Mouse (Mus musculus) heart, adult 11 months (tissue): ENCODE data around the gene Olfr458.
A peak's percentile ranks its signal among the peaks of the same experiment; 100 is the strongest.

ENCODE experiments used
- DNase-seq: peaks from one replicate; pipeline ENCODE4 v3.0.0; 2022

Gene Olfr458

DNA sequence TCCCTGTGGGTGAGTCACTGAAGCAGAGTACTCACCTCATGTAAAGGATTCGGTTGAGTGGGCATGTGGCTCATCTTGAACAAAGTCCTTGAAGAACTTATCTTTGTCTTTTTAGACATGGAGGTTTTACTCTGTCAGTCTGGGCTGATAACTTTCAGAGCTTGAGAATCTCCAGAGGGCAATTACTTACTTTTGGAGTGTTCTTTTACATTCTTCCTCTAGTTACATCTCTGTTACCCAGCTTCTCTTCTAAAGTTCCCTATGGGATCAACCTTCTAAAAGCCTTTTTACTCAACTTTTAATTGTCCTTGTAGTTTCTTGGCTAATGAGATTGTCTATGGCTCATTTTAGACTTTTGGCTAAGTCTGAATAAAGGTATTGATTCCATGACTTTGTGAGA, at the start of gene Olfr458:
Olfr458 (minus strand) TSS at position 101 of the 400 bp plus-strand sequence.
- DNase-seq, result no peak

DNA sequence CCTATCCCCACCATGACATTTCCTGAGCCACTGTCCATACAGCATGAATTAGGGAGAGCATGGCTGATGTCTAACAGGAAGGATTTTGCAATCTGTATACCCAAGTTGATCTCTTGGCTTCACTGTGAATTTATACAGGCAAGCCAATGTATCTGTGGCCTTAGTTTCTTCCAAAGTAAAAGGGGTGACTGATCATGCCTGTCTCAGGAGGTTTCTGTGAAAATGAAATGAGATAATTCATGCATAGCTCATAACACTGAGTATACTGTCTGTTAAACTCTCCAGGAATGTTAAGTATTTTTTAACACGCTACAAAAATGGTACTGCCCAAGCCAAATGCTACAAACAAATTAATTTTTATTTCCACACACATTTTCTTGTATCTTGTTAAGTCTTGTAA, 48.5 kb upstream of the Olfr458 start:
- no peak for DNase-seq

DNA sequence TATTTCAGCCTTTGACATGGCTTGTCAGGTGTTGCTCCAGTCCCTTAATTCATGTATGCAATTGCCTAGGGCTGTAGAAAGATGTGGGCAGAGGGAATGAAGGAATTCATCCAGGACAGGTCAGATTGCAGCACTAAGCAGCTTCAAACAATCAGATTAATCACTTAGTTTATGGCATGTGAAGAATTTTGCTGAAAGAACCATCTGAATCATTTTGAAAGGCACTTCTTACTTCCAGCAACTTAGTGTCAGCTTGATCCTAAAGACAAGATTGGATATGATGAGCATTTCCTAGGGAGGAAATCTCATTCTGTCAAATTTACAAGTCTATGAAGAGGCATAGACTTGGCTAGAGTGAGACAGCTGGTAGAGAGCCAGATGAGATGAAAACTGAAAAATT, 44.3 kb upstream of the Olfr458 start:
- DNase-seq, result no peak

DNA sequence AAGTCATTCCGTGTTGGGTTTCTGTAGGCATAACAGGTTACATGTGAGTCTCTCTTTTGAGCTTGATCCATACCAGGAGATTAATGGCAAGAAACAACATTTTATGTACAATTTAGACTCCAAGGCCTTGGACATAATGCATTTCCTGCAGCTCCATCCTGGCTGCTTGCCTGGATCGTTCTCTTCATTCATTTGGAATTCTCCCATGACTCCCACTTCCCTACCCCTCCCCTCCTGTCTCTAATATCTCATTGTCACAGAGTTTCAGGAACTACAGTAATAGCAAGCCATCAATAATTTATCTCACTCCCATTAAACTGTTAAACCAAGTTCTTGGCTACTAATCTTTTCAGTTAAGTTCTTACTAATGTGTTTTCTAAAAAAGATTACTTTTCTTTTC, 38.5 kb upstream of the Olfr458 start:
- no peak for DNase-seq

DNA sequence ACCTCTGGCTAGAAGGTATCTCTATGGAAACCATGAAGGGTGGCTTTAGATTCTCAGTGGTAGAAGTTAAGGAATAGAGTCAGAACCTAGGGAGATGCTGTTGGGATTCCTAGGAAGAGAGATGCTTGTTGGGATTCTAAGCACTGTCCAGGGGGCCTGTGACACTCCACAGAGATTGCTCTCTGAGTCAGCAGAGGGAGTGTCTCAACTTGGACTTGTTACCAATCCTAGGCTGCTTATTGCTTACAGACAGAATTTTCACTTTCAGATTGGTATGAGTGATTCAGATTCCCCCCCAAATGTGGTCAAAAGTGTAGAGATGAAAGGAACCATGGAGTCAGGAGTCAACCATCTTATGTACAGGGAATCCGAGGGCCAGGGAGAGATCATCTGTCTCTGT, 24.7 kb upstream of the Olfr458 start:
- no peak for DNase-seq

DNA sequence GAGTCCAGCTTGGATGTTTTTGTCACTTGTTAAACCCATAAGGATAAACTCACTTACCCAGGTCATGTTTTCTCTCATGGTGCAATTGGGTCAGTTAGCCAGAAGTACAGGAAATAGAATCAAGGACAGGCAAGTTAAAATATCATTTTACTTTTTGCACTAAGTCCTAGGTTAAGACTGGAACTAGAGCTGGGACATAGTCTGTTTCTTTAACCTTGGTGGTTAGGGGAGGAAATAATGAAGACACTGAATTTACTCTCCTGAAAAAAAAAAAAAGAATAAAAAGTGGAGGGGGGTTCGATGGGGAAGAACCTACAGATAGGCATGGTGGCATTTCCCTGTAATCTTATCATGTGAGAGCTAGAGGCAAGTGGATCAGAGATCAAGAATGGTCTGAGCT, 22.1 kb upstream of the Olfr458 start, which contains the start of gene Olfr456:
Olfr456 (minus strand) TSS at position 101 of the 400 bp plus-strand sequence.
- no peak for DNase-seq

DNA sequence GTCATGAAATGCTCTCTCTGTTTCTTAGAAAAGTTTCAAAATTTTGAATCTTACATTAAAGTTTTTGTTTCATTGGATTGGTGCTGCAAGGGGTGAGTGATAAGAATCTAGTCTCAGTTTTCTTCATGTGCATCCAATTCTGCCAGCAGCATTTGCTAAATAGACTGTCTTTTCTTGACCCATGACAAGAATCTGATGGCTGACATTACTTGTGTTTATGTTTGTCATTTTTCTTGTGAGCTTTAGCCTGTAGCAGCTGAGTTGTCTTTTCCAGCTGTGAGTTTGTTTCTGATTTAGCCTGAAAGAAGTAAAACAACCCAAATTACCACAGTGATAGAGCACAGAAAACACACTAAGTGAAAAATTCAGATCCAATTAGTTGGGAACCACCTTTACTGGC, 19.6 kb upstream of the Olfr458 start:
- no peak for DNase-seq

DNA sequence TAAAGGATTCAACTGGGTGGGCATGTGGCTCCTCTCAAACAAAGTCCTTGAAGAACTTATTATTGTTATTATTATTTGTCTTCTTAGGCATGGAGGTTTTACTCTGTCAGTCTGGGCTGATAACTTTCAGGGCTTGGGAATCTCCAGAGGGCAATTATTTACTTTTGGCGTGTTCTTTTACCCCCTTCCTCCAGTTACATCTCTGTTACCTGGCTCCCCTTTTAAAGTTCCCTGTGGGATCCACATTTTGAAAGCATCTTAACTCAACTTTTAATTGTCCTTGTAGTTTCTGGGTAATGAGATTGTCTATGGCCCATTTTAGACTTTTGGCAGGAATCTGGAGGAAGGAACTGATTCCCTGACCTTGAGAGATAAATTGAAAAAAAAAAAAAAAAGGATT, 11.2 kb upstream of the Olfr458 start, which contains the start of gene Olfr457:
Olfr457 (minus strand) TSS at position 101 of the 400 bp plus-strand sequence.
- DNase-seq, result no peak

DNA sequence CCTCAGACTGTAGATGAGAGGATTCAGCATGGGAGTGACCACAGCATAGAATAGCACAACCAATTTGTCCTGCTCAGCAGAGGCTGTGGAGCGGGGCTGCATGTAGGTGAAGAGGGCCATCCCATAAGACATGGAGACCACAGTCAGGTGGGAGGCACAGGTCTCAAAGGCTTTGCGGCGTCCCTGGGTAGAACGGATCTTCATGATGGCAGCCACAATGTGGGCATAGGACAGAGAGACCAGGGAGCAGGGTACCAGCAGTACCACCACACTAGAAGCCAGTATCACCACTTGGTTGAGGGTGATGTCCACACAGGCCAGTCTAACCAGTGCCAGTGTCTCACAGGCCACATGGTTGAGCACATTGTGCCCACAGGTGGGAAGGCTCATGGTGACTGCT, 6.3 kb upstream of the Olfr458 start:
- peak; percentile 87 for DNase-seq

DNA sequence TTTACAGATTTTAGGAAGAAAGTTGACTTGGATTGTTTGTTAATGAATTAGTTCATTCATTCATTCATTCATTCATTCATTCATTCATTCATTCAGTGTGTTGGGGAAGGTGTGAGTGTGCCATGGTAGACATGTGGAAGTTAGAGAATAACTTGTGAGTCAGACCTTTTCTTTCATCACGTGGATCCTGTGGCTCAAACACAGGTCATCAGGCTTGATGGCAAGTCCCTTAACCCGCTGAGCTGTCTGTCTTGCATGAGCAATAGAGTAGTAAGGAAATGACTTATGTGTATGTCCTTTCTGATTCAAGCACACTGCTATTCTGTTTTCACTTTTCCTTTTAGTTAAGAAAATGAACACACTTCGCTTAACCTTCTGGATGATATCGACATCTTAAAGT, 5.5 kb upstream of the Olfr458 start:
- no peak for DNase-seq

DNA sequence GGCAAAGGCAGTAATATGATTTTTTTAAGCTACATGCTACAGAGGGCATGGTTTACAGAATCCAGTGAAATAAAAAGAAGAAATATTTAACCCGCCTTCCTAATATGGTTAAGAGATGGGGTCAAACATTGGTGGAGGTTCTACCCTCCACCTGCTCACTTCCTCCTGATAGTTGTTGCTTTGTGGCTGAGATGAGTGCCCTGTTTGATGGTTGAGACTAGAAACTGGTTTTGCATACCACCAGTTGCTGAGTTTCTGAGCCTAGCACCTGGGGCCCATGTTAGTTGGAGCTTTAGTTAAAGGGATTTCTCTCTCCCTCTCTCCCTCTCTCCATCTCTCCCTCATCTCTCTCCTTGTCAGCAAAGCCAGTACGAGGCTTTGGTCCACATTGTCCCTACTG, 17.6 kb downstream of the Olfr458 start:
- no peak for DNase-seq

DNA sequence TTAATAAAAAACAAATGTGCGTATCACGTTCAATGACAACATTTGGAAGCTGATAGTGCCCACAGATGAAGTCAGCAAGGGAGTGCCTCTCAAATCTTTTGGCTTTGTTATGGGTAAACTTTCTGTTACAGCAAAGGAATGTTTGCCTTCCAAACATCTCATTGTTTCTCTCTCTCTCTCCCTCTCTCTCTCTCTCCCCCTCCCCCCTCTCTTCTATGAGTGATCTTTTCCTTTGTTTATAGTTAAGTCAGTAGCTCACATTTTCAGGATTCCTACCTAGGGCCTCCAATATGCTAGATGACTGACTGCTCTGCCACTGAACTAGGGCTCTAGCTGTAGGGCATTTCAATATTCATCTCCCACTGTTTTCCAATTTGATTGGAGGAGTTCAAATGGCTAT, 20.5 kb downstream of the Olfr458 start:
- DNase-seq, result no peak

DNA sequence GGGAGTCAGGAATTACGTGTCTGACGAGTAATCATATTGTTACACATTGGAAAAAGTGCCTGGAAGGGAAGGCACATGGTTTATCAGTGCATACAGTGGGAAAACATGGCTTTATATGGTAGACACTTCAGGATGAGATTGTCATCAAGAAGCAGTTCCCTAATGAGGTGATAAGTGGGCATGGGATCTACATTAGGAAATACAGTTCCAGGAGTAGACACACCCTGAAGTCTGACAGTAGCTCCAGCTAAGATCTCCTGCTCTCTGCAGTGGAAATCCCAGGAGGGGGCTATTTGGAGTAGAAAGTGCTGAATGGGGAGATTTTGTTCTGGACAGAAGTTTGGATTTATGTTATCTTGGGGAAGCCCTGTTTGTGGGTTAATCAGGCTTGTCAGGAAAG, 23.6 kb downstream of the Olfr458 start:
- no peak for DNase-seq

DNA sequence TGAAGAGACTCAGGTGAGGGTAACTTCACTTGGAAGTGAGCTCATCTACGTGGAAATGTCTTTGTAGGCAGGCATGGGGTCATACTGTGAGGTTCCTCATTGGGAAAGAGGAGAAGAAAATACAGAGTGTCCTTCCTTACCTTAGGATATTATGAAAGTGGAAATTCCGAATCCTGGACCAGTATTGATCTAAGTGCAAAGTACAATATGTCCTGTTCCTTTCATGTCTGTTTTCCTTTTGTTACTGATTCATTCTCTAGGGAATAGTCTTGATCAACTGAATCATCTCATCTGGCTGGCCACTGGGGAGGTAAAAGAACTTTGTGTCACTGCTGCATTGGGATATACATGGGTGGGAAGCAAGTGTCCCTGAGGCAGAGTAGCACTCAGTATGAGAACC, 29.5 kb downstream of the Olfr458 start:
- no peak for DNase-seq

DNA sequence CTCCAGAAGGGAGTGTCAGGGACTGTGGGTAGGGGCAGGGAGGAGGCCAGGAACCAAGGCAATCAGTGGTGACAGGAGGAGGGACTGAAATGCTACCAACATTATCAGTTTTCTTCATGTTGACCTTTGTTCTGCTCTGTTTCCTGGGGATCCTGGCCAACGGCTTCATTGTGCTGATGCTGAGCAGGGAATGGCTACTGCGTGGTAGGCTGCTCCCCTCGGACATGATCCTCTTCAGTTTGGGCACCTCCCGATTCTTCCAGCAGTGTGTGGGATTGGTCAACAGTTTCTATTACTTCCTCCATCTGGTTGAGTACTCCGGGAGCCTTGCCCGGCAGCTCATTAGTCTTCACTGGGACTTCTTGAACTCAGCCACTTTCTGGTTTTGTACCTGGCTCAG, 30.6 kb downstream of the Olfr458 start, which contains the start of gene Tas2r126:
Tas2r126 (plus strand) TSS at position 90 of the 400 bp plus-strand sequence.
- DNase-seq, result peak; percentile 97

DNA sequence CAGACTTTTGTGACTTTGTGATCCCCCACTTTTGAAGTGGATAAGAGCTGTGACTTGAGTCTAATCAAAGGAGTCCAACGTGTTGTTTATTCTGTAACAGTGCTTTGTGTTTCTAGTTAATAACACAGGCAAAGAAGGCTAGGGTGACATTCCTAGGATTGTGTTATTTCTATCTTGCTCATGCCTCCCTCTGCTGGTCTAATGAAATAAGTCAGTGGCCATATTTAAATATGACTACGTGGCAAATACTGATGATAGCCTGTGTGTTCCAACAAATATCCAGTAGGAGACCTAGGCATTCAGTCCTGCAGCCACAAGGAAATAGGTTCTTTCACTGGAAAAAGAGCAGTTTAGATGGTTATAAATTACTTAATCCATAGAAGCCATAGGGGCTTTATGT, 31.4 kb downstream of the Olfr458 start:
- DNase-seq, result no peak

DNA sequence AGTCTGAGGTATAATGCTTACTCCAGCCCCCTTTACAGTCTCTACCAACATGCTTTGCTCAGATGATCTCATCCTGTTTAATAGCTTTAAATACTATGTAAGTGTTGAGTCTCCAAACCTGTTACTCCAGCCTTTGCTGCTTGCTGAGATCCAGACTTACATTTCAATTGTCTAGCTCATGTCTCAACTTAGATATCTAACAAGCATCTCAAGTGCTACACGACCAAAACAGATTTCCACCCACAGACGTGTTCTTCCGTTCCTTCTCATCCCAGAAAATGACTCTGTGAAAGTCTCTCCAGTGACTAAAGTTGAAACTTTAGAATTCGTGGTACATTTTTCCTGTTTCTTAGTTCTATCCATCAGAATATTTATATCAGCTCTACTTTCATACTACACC, 38.7 kb downstream of the Olfr458 start:
- no peak for DNase-seq

DNA sequence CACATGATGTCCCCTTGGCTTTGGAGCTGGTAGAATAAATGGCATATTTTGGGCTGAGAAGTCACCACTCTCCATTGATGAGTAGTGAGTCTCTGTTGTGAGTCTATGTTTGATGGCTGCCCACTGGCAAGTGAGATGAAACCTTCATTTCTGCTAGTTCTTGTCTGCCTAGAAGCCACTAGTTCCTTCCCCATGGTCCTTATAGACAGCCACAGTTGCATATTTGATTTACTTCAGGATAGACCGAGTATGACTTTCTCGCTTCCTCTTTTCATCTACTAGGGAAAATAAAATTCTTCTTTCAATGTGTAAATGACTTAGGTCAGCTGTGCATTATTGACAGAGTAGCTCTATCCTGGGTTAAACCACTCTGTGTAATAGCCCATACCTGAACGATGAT, 40.5 kb downstream of the Olfr458 start:
- DNase-seq, result no peak

DNA sequence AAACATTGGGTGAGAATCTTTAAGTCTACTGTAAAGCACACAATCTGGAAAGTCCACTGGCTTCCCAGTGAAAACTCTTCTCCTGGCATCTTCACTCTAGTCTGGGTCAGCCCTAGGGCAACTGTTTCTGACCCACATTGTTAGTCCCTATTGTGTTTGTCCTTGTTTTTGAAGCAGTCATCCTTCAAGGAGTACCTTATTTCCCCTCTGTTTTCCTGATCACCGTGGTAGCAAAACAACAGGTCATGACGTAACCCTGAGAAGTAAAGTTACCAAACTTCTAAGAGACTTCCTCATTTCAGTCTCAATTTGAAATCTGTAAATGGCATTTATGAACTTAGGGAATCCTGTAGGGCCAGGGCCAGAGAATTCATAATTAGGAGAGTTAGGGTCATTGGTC, 43.6 kb downstream of the Olfr458 start:
- no peak for DNase-seq

DNA sequence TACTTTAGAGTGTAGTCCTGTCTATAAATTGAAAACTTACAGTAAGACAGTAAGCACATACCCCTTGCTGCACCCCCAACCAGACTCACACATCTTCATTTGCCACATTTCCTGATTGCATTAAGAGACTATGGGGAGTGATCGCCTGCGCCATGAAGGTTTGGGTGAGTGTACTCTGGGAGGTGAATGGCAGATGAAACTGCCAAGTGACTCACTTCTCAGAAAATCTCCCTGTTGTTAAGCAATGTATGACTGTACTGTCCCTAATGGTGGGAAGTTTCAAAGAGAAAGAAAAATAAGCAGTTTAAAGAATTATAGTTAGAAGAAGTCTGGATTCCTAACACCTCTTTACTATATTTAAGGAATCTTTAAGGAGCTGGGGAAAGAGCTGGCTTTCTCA, 45.6 kb downstream of the Olfr458 start:
- DNase-seq, result no peak
